Mouse (Mus musculus): ENCODE measurements around the gene Acot5. TPM values are rescaled to one million over a fixed set of nuclear protein-coding genes. Genes with fewer than 3 reads are reported as not detected.
A peak's percentile ranks its signal among the peaks of the same experiment; 100 is the strongest.
"Not testable (repeated sequence)": the region's sequence is repeated elsewhere in the genome, so short reads cannot be mapped to it uniquely, and the experiment has no call there.

The Acot5 gene
- total and polyA plus RNA-seq, 2 experiments from 2014 or later = 1.1 to 2.0 TPM

DNA sequence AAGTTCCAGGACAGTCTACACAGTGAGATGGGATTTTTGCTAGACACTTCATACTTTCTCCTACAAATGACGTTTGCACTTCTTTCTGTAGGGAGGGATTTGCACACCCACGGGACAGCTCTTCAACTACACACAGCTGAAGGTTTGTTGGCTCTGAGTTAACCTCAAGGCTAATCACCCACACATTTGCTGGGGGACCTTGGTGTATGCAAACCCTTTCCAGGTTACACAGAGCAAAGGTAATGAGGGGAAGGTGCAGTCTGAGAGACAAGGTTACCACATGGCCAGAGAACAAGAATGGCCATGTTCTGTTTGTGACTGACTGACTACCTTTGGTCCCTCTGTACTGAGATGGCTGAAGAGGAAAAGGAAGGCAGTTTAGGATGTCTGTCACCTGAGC lies 14.7 kb downstream of the Acot5 start:
- no peaks in the 10 kb centered on the region for H3K27me3 ChIP-seq (ENCODE audit: insufficient read depth, low read length)
- ATAC-seq (ENCODE audit: low FRiP score) (no peak), DNase-seq (ENCODE audit: low spot score) (no peak)
- H3K4me1 ChIP-seq (ENCODE audit: insufficient read depth, low read length) = no peaks in the 10 kb centered on the region
- WGBS = 84% methylated on average over 2 of the region's 2 CpGs
- no peak overlapping the region for H3K4me3 ChIP-seq (ENCODE audit: low read depth, low read length)
- no peak overlapping the region for H3K4me2 ChIP-seq (ENCODE audit: low read depth, low read length, poor library complexity, severe bottlenecking)
- no peak for TF ChIP-seq CTCF (IDR thresholded peaks at IDR 0.05)
- no peak overlapping the region for H3K9ac ChIP-seq (replicated peaks; ENCODE audit: low read length, poor library complexity, severe bottlenecking)
- H3K9me3 ChIP-seq (ENCODE audit: low read length) = no peaks in the 10 kb centered on the region
- H3K36me3 ChIP-seq (ENCODE audit: insufficient read depth, low read length) = no peaks in the 10 kb centered on the region
- no peak overlapping the region for H3K27ac ChIP-seq (ENCODE audit: low read depth, low read length)

DNA sequence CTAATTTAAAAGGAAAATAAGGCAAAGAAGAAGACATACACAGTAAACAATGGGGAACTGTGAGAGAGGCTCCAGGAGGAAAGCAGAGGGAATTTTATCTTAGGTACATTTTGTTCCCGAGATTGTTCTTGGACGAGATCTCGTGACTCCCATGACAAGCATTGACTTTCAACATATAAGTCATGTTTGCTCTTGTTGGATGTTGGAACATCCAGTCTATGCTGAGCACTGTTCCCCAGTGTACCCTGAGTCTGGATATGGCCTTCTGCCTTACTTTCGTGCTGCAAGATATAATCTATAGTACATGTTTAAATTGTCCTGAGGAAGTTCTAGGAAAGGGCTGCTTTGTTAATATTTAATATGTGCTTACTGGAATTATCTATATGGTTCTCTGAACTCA lies 15.5 kb downstream of the Acot5 start:
- ATAC-seq (ENCODE audit: low FRiP score) = no peak
- H3K27ac ChIP-seq (ENCODE audit: low read depth, low read length) = no peak overlapping the region
- H3K36me3 ChIP-seq (ENCODE audit: insufficient read depth, low read length) = no peaks in the 10 kb centered on the region
- no peak overlapping the region for H3K4me2 ChIP-seq (ENCODE audit: low read depth, low read length, poor library complexity, severe bottlenecking)
- 91% methylated on average over 4 of the region's 4 CpGs for WGBS
- H3K27me3 ChIP-seq (ENCODE audit: insufficient read depth, low read length) = no peaks in the 10 kb centered on the region
- no peaks in the 10 kb centered on the region for H3K9me3 ChIP-seq (ENCODE audit: low read length)
- no peaks in the 10 kb centered on the region for H3K4me1 ChIP-seq (ENCODE audit: insufficient read depth, low read length)
- TF ChIP-seq CTCF (IDR thresholded peaks at IDR 0.05) = no peak
- no peak overlapping the region for H3K4me3 ChIP-seq (ENCODE audit: low read depth, low read length)
- H3K9ac ChIP-seq (replicated peaks; ENCODE audit: low read length, poor library complexity, severe bottlenecking) = no peak overlapping the region
- no peak for DNase-seq (ENCODE audit: low spot score)

DNA sequence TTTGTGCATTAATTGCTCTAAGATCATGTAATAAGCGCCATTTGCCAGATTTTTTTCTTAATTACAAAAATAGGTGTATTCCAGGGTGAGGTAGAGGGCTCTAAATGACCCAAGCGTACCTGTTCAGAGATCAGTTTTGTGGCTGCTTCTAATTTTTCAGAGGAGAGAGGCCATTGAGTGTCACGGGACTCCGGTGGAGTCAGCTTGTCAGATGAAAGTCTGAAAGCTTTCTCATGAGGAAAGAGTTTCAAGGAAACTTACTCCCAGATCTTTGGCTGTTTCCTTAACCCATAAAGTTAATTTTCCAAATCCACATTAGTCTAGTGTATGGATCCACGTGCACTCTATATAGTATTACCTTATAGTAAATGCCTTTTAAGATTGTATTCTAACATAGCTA lies 25.5 kb downstream of the Acot5 start:
- not testable (repeated sequence) for H3K9me3 ChIP-seq (ENCODE audit: low read length); DNase-seq (ENCODE audit: low spot score); H3K4me3 ChIP-seq (ENCODE audit: low read depth, low read length); H3K9ac ChIP-seq (replicated peaks; ENCODE audit: low read length, poor library complexity, severe bottlenecking); H3K27ac ChIP-seq (ENCODE audit: low read depth, low read length); H3K36me3 ChIP-seq (ENCODE audit: insufficient read depth, low read length); ATAC-seq (ENCODE audit: low FRiP score); H3K4me2 ChIP-seq (ENCODE audit: low read depth, low read length, poor library complexity, severe bottlenecking); H3K4me1 ChIP-seq (ENCODE audit: insufficient read depth, low read length); H3K27me3 ChIP-seq (ENCODE audit: insufficient read depth, low read length)
- 88% methylated on average over 5 of the region's 5 CpGs for WGBS

DNA sequence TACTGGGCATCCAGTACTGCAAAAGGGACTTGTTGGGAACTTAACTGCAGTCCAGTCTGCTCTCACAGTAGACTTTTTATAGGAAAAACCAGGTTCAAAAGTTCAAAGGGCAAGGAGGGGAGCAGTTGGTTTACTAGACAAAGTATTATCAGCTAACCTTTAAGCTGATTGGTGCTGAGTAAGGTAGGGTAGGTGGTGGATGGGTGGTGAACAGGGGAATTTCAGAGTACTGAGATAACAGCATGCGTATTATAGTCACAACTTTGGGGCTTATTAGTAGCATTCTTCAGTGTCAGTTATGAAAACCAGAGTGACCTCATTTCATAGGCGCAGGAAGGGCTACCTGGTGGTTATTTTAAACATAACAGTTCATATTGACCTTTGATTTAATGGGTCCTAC lies 30.5 kb downstream of the Acot5 start:
- Histone ChIP-seq H3K4me3 (ENCODE audit: low read depth, low read length) (no peak overlapping the region), H3K9ac (replicated peaks; ENCODE audit: low read length, poor library complexity, severe bottlenecking) (no peak overlapping the region), H3K9me3 (ENCODE audit: low read length) (no peaks in the 10 kb centered on the region), H3K4me2 (ENCODE audit: low read depth, low read length, poor library complexity, severe bottlenecking) (no peak overlapping the region), H3K36me3 (ENCODE audit: insufficient read depth, low read length) (no peaks in the 10 kb centered on the region), H3K27ac (ENCODE audit: low read depth, low read length) (no peak overlapping the region), H3K27me3 (ENCODE audit: insufficient read depth, low read length) (no peaks in the 10 kb centered on the region), H3K4me1 (ENCODE audit: insufficient read depth, low read length) (no peaks in the 10 kb centered on the region)
- WGBS = 99% methylated on average over 2 of the region's 2 CpGs
- ATAC-seq (ENCODE audit: low FRiP score) (no peak), DNase-seq (ENCODE audit: low spot score) (no peak)
- TF ChIP-seq CTCF (IDR thresholded peaks at IDR 0.05) = no peak

DNA sequence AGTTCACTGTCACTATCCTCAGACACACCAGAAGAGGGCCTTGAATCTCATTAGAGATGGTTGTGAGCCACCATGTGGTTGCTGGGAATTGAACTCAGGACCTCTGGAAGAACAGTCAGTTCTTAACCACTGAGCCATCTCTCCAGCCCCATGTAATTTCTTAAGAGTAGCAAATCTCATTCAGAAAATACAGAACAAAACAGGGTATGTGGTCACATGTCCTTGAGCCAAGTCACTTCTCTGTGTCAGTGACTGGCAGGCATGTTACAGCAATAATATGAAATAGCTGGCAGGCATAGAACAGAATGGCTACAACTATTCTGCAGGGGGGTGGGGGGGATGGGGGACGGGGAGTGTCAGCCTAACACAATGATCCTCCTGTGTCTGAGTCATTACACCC lies 30.9 kb downstream of the Acot5 start:
- no peak for DNase-seq (ENCODE audit: low spot score)
- Histone ChIP-seq H3K36me3 (ENCODE audit: insufficient read depth, low read length) (no peaks in the 10 kb centered on the region), H3K27me3 (ENCODE audit: insufficient read depth, low read length) (no peaks in the 10 kb centered on the region), H3K4me1 (ENCODE audit: insufficient read depth, low read length) (no peaks in the 10 kb centered on the region), H3K9ac (replicated peaks; ENCODE audit: low read length, poor library complexity, severe bottlenecking) (no peak overlapping the region), H3K4me3 (ENCODE audit: low read depth, low read length) (peak overlapping the region; percentile 50; the same call in 1 of the 2 replicates), H3K27ac (ENCODE audit: low read depth, low read length) (no peak overlapping the region), H3K4me2 (ENCODE audit: low read depth, low read length, poor library complexity, severe bottlenecking) (peak overlapping the region; percentile 66), H3K9me3 (ENCODE audit: low read length) (no peaks in the 10 kb centered on the region)
- 48% methylated on average over 1 of the region's 1 CpGs for WGBS
- ATAC-seq (ENCODE audit: low FRiP score) = no peak
- TF ChIP-seq CTCF (IDR thresholded peaks at IDR 0.05) = no peak

DNA sequence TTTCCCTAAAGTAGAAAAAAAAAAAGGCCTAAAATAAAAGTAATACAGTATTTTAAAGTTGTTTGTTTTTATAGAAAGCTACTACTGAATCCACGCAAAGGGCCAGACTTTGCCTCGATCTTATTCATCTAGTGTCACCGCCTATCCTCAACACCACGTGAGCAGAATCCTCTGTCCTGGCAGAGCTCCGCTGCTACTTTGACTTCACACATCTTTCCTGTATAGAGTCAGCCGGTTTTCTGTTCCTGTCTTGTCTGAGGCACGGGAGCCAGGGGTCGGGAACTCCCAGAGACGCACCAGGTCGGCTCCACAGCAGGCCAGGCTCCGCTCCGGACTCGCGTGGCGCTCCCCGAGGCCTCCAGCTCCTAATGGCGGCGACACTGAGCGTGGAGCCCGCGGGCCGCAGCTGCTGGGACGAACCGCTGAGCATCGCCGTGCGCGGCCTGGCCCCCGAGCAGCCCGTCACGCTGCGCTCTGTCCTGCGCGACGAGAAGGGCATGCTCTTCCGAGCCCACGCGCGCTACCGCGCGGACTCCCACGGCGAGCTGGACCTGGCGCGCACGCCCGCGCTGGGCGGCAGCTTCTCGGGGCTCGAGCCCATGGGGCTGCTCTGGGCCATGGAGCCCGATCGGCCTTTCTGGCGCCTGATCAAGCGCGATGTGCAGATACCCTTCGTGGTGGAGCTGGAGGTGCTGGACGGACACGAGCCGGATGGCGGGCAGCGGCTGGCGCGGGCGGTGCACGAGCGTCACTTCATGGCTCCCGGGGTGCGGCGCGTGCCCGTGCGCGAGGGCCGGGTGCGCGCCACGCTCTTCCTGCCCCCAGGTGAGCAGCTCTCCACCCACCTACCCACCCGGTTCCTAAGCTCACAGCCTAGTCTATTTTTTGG lies 31.7 kb downstream of the Acot5 start, which contains the start of gene Acot6:
Gene Acot6 (plus strand): TSS at position 51 of the 889 bp plus-strand sequence.
- peak within 1 kb of the TSS; percentile 61 for H3K9ac ChIP-seq (replicated peaks; ENCODE audit: low read length, poor library complexity, severe bottlenecking)
- H3K36me3 ChIP-seq (ENCODE audit: insufficient read depth, low read length); H3K4me1 ChIP-seq (ENCODE audit: insufficient read depth, low read length); H3K9me3 ChIP-seq (ENCODE audit: low read length); H3K27me3 ChIP-seq (ENCODE audit: insufficient read depth, low read length): not testable (repeated sequence)
- peak; percentile 68 for DNase-seq (ENCODE audit: low spot score)
- WGBS = under 1% methylated on average over 62 of the region's 80 CpGs
- TF ChIP-seq CTCF (IDR thresholded peaks at IDR 0.05) = peak; percentile 16; the same call in 1 of the 2 replicates
- H3K27ac ChIP-seq (ENCODE audit: low read depth, low read length) = peak within 1 kb of the TSS; percentile 63
- H3K4me2 ChIP-seq (ENCODE audit: low read depth, low read length, poor library complexity, severe bottlenecking) = peak within 1 kb of the TSS; percentile 66
- peak within 1 kb of the TSS; percentile 50 for H3K4me3 ChIP-seq (ENCODE audit: low read depth, low read length)
- peak; percentile 79 for ATAC-seq (ENCODE audit: low FRiP score)
